Mouse (Mus musculus): Measurements from ENCODE around the gene Zfp428.

DNA sequence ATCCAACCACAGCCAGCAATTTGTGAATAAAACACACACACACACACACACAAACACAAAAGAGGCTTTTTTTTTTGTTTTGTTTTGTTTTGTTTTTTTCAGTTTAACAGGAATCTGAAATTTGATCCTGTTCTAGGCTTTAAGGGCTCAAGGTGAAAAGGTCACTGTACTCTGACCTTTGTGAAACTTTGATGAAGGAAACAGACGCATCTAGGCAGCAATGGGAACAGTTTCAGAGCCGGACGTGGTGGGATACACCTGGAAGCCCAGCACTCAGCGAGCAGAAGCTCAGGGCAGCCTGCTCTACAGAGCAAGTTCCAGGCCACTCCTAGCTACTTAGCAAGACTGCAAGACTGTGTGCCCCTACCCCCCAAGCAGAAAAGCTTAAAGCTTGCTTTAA, 1.9 kb upstream of the Zfp428 start:
- no peak for TF ChIP-seq POLR2A (IDR thresholded peaks at IDR 0.05; ENCODE audit: low read depth, low read length)
- no peak for TF ChIP-seq CTCF (conservative IDR thresholded peaks at IDR 0.05; ENCODE audit: insufficient read depth, insufficient read length, low read depth, low read length)
